Mouse (Mus musculus) left cerebral cortex, postnatal 14 days (tissue): ENCODE results near the gene Cldn10. TPM values are rescaled to one million over a fixed set of nuclear protein-coding genes. Genes with fewer than 3 reads are reported as not detected.

Experiments used
- DNase-seq, 2 experiments: peaks; one replicate each; pipeline ENCODE4 v3.0.0; 2021 to 2022; ENCODE audit warnings: low spot score in 2 of 2, mixed read lengths in 1 of 2
- intact Hi-C: fragments of 180-260 bp; cut with DNase I; formaldehyde crosslinking; loops from one replicate; pipeline ENCODE4 v1.15.1; 2025
- total RNA-seq, 2 experiments: library from RNA; stranded (reverse); gene quantifications; 2 replicates each; pipeline ENCODE4 v1.2.3; 2021

Gene Cldn10
- total RNA-seq, 2 experiments from 2014 or later, result 17.1 to 21.4 TPM

- DNase-seq, result peak; percentile 56 to 75
- intact Hi-C loops, result loop anchor here (2.0 to 10.0 kb wide), 2 partner anchors 200 to 592 kb away; no protein-coding TSS in a partner anchor
Observed at GRCm38 (mm10) chr14:118816503-118816902, 28.8 kb downstream of the Cldn10 start.

GRCm38 (mm10) chr14:118820111-118820510, 32.4 kb downstream of the Cldn10 start:
- DNase-seq, result peak; percentile 80 to 86
- intact Hi-C loops, result loop anchor here (5.0 kb wide), 1 partner anchor 92 kb away; no protein-coding TSS in a partner anchor

GRCm38 (mm10) chr14:118822816-118823215, 35.1 kb downstream of the Cldn10 start:
- DNase-seq, result no peak
- intact Hi-C loops, result loop anchor here (5.0 kb wide), 1 partner anchor 89 kb away; no protein-coding TSS in a partner anchor

- no peak for DNase-seq
- intact Hi-C loops, result loop anchor here (5.0 kb wide), 1 partner anchor 89 kb away; no protein-coding TSS in a partner anchor
Observed at GRCm38 (mm10) chr14:118823313-118823712, 35.6 kb downstream of the Cldn10 start.

GRCm38 (mm10) chr14:118826346-118826745, 38.6 kb downstream of the Cldn10 start:
- DNase-seq, result no peak
- intact Hi-C loops, result loop anchor here (5.0 kb wide), 1 partner anchor 41 kb away; no protein-coding TSS in a partner anchor

- DNase-seq, result no peak
- intact Hi-C loops, result loop anchor here (5.0 kb wide), 1 partner anchor 40 kb away; no protein-coding TSS in a partner anchor
Observed at GRCm38 (mm10) chr14:118827283-118827904, 39.7 kb downstream of the Cldn10 start.

- intact Hi-C loops, result loop anchor here (5.0 kb wide), 1 partner anchor 38 kb away; no protein-coding TSS in a partner anchor
- DNase-seq, result peak in 1 of 2 experiments; percentile 49
Observed at GRCm38 (mm10) chr14:118829331-118830095, 41.8 kb downstream of the Cldn10 start.

GRCm38 (mm10) chr14:118831597-118831996, 43.9 kb downstream of the Cldn10 start:
- intact Hi-C loops, result no loop called here
- no peak for DNase-seq

- no peak for DNase-seq
- intact Hi-C loops, result no loop called here
Observed at GRCm38 (mm10) chr14:118833241-118833640, 45.5 kb downstream of the Cldn10 start.

GRCm38 (mm10) chr14:118834313-118834712, 46.6 kb downstream of the Cldn10 start:
- intact Hi-C loops, result no loop called here
- DNase-seq, result no peak

GRCm38 (mm10) chr14:118836145-118836544, 48.4 kb downstream of the Cldn10 start:
- intact Hi-C loops, result no loop called here
- no peak for DNase-seq

- intact Hi-C loops, result no loop called here
- DNase-seq, result no peak
Observed at GRCm38 (mm10) chr14:118836754-118837153, 49.0 kb downstream of the Cldn10 start.

GRCm38 (mm10) chr14:118838556-118839120, 50.9 kb downstream of the Cldn10 start:
- no peak for DNase-seq
- intact Hi-C loops, result no loop called here

- no peak for DNase-seq
- intact Hi-C loops, result no loop called here
Observed at GRCm38 (mm10) chr14:118839416-118839815, 51.7 kb downstream of the Cldn10 start.

- intact Hi-C loops, result no loop called here
- no peak for DNase-seq
Observed at GRCm38 (mm10) chr14:118840027-118840426, 52.3 kb downstream of the Cldn10 start.

- intact Hi-C loops, result no loop called here
- DNase-seq, result no peak
Observed at GRCm38 (mm10) chr14:118842353-118842752, 54.6 kb downstream of the Cldn10 start.

GRCm38 (mm10) chr14:118846834-118847233, 59.1 kb downstream of the Cldn10 start:
- intact Hi-C loops, result no loop called here
- DNase-seq, result no peak

- intact Hi-C loops, result no loop called here
- DNase-seq, result no peak
Observed at GRCm38 (mm10) chr14:118848171-118848570, 60.5 kb downstream of the Cldn10 start.

GRCm38 (mm10) chr14:118850011-118850695, 62.4 kb downstream of the Cldn10 start:
- intact Hi-C loops, result no loop called here
- no peak for DNase-seq

GRCm38 (mm10) chr14:118850696-118851035, 63.0 kb downstream of the Cldn10 start:
- intact Hi-C loops, result no loop called here
- no peak for DNase-seq
